Mouse (Mus musculus): ENCODE measurements around the gene Pkig. TPM values are rescaled to one million over a fixed set of nuclear protein-coding genes. Genes with fewer than 3 reads are reported as not detected.

The Pkig gene
- total RNA-seq, 1 experiment, result 14.8 TPM

- DNase-seq (ENCODE audit: low read depth, low spot score), result no peak
- no peak for TF ChIP-seq HCFC1 (IDR thresholded peaks at IDR 0.05; ENCODE audit: borderline replicate concordance, insufficient read depth, low read length)
- no peak for TF ChIP-seq ZNF384 (IDR thresholded peaks at IDR 0.05; ENCODE audit: low read depth, low read length)
- no peak for TF ChIP-seq ZC3H11A (IDR thresholded peaks at IDR 0.05; ENCODE audit: borderline replicate concordance, low read depth, low read length)
- no peak for TF ChIP-seq CHD2 (IDR thresholded peaks at IDR 0.05; ENCODE audit: low read depth, low read length)
- TF ChIP-seq MAFK (IDR thresholded peaks at IDR 0.05; ENCODE audit: insufficient read depth, low read depth, low read length), result no peak
- Histone ChIP-seq H3K4me1 (ENCODE audit: control insufficient read depth in 2 of 2, insufficient read depth in 2 of 2, low read length in 2 of 2, poor library complexity in 1 of 2) (no peaks in the 10 kb centered on the region), H3K4me3 (ENCODE audit: insufficient read depth in 1 of 2, low read depth in 1 of 2, low read length in 2 of 2, poor library complexity in 1 of 2, severe bottlenecking in 1 of 2) (no peak overlapping the region), H3K27ac (ENCODE audit: insufficient read depth, low read depth, low read length, poor library complexity, severe bottlenecking) (no peak overlapping the region), H3K9me3 (ENCODE audit: control insufficient read depth, insufficient read depth, low read depth, low read length) (no peaks in the 10 kb centered on the region), H3K9ac (ENCODE audit: insufficient read depth, low read depth, low read length, poor library complexity, severe bottlenecking) (no peak overlapping the region), H3K36me3 (ENCODE audit: control insufficient read depth, insufficient read depth, low read length, poor library complexity, severe bottlenecking) (peaks cover 12% of the 10 kb centered on the region; the same call in 1 of the 2 replicates)
- in situ Hi-C loops (cut with MboI; ENCODE audit: low sequenced_read_pairs in 2 of 2, unreplicated experiment in 2 of 2), result no loop called here
These were observed 68.7 kb downstream of the Pkig start for GRCm38 (mm10) chr2:163726766-163727393.

GRCm38 (mm10) chr2:163728300-163728699 is 70.1 kb downstream of the Pkig start:
- Histone ChIP-seq H3K36me3 (ENCODE audit: control insufficient read depth, insufficient read depth, low read length, poor library complexity, severe bottlenecking) (peaks cover 17% of the 10 kb centered on the region; the same call in 1 of the 2 replicates), H3K9me3 (ENCODE audit: control insufficient read depth, insufficient read depth, low read depth, low read length) (no peaks in the 10 kb centered on the region), H3K9ac (ENCODE audit: insufficient read depth, low read depth, low read length, poor library complexity, severe bottlenecking) (no peak overlapping the region), H3K4me1 (ENCODE audit: control insufficient read depth in 2 of 2, insufficient read depth in 2 of 2, low read length in 2 of 2, poor library complexity in 1 of 2) (no peaks in the 10 kb centered on the region), H3K4me3 (ENCODE audit: insufficient read depth in 1 of 2, low read depth in 1 of 2, low read length in 2 of 2, poor library complexity in 1 of 2, severe bottlenecking in 1 of 2) (no peak overlapping the region), H3K27ac (ENCODE audit: insufficient read depth, low read depth, low read length, poor library complexity, severe bottlenecking) (no peak overlapping the region)
- in situ Hi-C loops (cut with MboI; ENCODE audit: low sequenced_read_pairs in 2 of 2, unreplicated experiment in 2 of 2), result no loop called here
- TF ChIP-seq MAFK (IDR thresholded peaks at IDR 0.05; ENCODE audit: insufficient read depth, low read depth, low read length) (no peak), ZNF384 (IDR thresholded peaks at IDR 0.05; ENCODE audit: low read depth, low read length) (no peak), HCFC1 (IDR thresholded peaks at IDR 0.05; ENCODE audit: borderline replicate concordance, insufficient read depth, low read length) (no peak), CHD2 (IDR thresholded peaks at IDR 0.05; ENCODE audit: low read depth, low read length) (no peak), ZC3H11A (IDR thresholded peaks at IDR 0.05; ENCODE audit: borderline replicate concordance, low read depth, low read length) (no peak)
- DNase-seq (ENCODE audit: low read depth, low spot score), result no peak

- peaks cover 19% of the 10 kb centered on the region; the same call in 1 of the 2 replicates for H3K36me3 ChIP-seq (ENCODE audit: control insufficient read depth, insufficient read depth, low read length, poor library complexity, severe bottlenecking)
These were observed 73.8 kb downstream of the Pkig start for GRCm38 (mm10) chr2:163732021-163732420.

DNA sequence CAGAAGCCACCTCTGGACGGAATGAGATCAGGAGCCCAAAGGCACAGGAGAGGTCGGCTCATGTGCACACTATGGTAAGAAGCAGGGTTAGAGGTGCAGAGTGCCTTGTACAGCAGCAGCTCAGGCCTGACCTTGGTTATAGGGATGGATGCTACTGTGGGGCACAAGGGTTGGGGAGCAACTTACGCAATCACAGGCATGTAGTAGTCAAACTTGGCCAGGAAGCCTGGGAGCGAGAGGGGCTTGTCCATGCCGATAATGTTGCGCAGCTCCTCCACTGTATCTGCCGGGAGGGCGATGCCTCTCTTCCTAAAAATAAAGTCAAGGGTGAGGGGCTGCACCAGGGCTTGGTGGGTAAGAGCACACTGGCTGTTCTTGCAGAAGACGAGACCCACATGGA is 77.0 kb downstream of the Pkig start:
- in situ Hi-C loops (cut with MboI; ENCODE audit: low sequenced_read_pairs in 2 of 2, unreplicated experiment in 2 of 2), result no loop called here

More at GRCm38 (mm10) chr2:163732021-163732420, 73.8 kb downstream of the Pkig start:
- in situ Hi-C loops (cut with MboI; ENCODE audit: low sequenced_read_pairs in 2 of 2, unreplicated experiment in 2 of 2), result no loop called here
- Histone ChIP-seq H3K4me1 (ENCODE audit: control insufficient read depth in 2 of 2, insufficient read depth in 2 of 2, low read length in 2 of 2, poor library complexity in 1 of 2) (no peaks in the 10 kb centered on the region; a peak in 1 of 4 replicates), H3K27ac (ENCODE audit: insufficient read depth, low read depth, low read length, poor library complexity, severe bottlenecking) (no peak overlapping the region), H3K9me3 (ENCODE audit: control insufficient read depth, insufficient read depth, low read depth, low read length) (no peaks in the 10 kb centered on the region), H3K4me3 (ENCODE audit: insufficient read depth in 1 of 2, low read depth in 1 of 2, low read length in 2 of 2, poor library complexity in 1 of 2, severe bottlenecking in 1 of 2) (no peak overlapping the region), H3K9ac (ENCODE audit: insufficient read depth, low read depth, low read length, poor library complexity, severe bottlenecking) (no peak overlapping the region)
- no peak for DNase-seq (ENCODE audit: low read depth, low spot score)
- TF ChIP-seq MAFK (IDR thresholded peaks at IDR 0.05; ENCODE audit: insufficient read depth, low read depth, low read length) (no peak), ZNF384 (IDR thresholded peaks at IDR 0.05; ENCODE audit: low read depth, low read length) (no peak), HCFC1 (IDR thresholded peaks at IDR 0.05; ENCODE audit: borderline replicate concordance, insufficient read depth, low read length) (no peak), CHD2 (IDR thresholded peaks at IDR 0.05; ENCODE audit: low read depth, low read length) (no peak), ZC3H11A (IDR thresholded peaks at IDR 0.05; ENCODE audit: borderline replicate concordance, low read depth, low read length) (no peak)

More for the DNA sequence above, 77.0 kb downstream of the Pkig start:
- TF ChIP-seq HCFC1 (IDR thresholded peaks at IDR 0.05; ENCODE audit: borderline replicate concordance, insufficient read depth, low read length), result no peak
- no peak for TF ChIP-seq MAFK (IDR thresholded peaks at IDR 0.05; ENCODE audit: insufficient read depth, low read depth, low read length)
- TF ChIP-seq ZNF384 (IDR thresholded peaks at IDR 0.05; ENCODE audit: low read depth, low read length), result no peak
- TF ChIP-seq ZC3H11A (IDR thresholded peaks at IDR 0.05; ENCODE audit: borderline replicate concordance, low read depth, low read length), result no peak
- TF ChIP-seq CHD2 (IDR thresholded peaks at IDR 0.05; ENCODE audit: low read depth, low read length), result no peak
- no peak for DNase-seq (ENCODE audit: low read depth, low spot score)
- no peak overlapping the region for H3K27ac ChIP-seq (ENCODE audit: insufficient read depth, low read depth, low read length, poor library complexity, severe bottlenecking)
- no peaks in the 10 kb centered on the region for H3K9me3 ChIP-seq (ENCODE audit: control insufficient read depth, insufficient read depth, low read depth, low read length)
- no peak overlapping the region for H3K4me3 ChIP-seq (ENCODE audit: insufficient read depth in 1 of 2, low read depth in 1 of 2, low read length in 2 of 2, poor library complexity in 1 of 2, severe bottlenecking in 1 of 2)
- no peaks in the 10 kb centered on the region; a peak in 1 of 4 replicates for H3K4me1 ChIP-seq (ENCODE audit: control insufficient read depth in 2 of 2, insufficient read depth in 2 of 2, low read length in 2 of 2, poor library complexity in 1 of 2)
- no peak overlapping the region for H3K9ac ChIP-seq (ENCODE audit: insufficient read depth, low read depth, low read length, poor library complexity, severe bottlenecking)
- peaks cover 11% of the 10 kb centered on the region; the same call in 1 of the 2 replicates for H3K36me3 ChIP-seq (ENCODE audit: control insufficient read depth, insufficient read depth, low read length, poor library complexity, severe bottlenecking)
